Mouse (Mus musculus): Measurements from ENCODE around the gene Mblac2. TPM values are rescaled to one million over a fixed set of nuclear protein-coding genes. Genes with fewer than 3 reads are reported as not detected.

Gene Mblac2
- total RNA-seq, 2 experiments from 2014 or later, result 1.1 TPM

DNA sequence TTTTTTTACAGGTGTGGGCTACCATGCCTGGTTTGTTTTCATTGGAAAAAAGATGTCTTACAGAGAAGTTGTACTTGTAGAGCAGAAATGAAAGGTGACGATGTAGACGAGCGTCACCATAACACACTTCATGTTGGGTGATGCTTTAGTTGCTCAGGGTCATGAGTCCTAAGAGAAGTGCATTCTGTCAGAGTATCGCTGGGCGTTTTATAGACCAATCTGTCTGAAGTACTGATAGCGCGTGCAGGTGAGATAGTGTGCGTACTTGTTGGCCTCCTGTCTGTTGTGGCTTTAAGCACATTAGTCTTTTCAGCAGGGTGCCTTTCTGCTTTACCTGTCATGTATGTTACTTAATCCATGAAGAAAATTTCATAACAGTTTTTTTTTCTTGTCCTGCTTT, 79.0 kb downstream of the Mblac2 start:
- intact Hi-C loops (cut with DNase I; ENCODE audit: low total_unique reads), result no loop called here
- DNase-seq, result no peak

DNA sequence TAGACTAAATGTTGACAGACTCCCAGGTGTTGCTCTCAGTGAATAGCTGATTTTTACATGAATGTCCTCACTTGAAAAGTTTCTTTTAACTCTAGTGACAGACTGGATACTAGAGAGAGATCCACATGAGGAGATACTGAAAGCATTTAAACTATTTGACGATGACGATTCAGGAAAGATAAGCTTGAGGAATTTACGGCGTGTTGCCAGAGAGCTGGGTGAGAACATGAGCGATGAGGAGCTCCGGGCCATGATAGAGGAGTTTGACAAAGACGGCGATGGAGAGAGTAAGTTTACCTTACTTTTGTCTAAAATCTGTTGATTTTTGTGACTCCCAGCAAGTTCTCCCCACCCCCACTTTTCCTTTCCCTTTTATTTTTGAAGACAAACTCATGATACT, 80.7 kb downstream of the Mblac2 start:
- no peak for DNase-seq
- intact Hi-C loops (cut with DNase I; ENCODE audit: low total_unique reads), result no loop called here

DNA sequence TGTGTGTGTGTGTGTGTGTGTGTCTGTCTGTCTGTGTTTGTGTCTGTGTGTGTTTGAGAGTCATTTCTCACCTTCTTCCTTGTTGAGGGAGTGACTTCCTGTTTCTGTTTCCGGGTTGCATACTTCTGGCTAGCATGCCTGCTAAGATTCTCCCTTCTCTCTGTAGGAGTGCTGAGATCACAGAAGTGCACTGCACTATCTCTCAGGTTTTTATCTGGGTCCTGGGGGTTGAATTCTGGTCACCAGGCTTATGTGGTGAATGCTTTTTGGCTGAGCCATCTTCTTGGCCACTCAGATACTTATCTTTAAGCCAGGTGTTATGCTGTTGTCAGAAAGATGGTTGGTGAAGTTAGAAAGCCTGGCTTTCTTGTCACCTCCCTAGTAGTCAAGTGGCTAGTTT, 82.7 kb downstream of the Mblac2 start:
- no peak for DNase-seq
- intact Hi-C loops (cut with DNase I; ENCODE audit: low total_unique reads), result no loop called here

DNA sequence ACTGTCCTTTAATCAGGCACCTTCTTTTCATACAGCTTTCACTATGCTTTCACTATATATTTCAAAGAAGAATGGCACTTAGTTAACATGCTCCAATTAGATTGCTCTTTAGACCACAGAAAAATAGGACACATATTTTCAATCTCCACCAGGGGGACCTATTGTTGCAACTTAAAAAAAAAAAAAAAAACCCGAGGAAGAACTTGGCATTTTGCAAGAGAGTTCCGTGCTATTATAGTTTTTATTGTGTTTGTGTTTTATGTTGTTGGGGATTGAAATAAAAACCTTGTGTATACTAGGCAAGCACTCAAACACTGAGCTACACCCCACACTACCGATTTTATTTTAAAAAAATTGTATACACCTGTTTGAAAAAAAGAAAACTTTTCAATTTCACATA, 90.0 kb downstream of the Mblac2 start:
- DNase-seq, result no peak

More for the DNA sequence above, 90.0 kb downstream of the Mblac2 start:
- intact Hi-C loops (cut with DNase I; ENCODE audit: low total_unique reads), result no loop called here

Other genes with a start within 250 kb of the Mblac2 start
- under 1 TPM in 1 of 2 experiments, not detected in 1; 0.10 TPM for gene Adgrv1, start 78.2 kb upstream of the Mblac2 start, total RNA-seq (2021)
- gene Lysmd3, start 53.7 kb upstream of the Mblac2 start, total RNA-seq (2021), result 1 to 10 TPM; 6.2 to 7.9 TPM
- gene Polr3g, start 328 bp upstream of the Mblac2 start, total RNA-seq (2021), result 1 to 10 TPM in 1 of 2 experiments, under 1 TPM in 1; 0.69 to 1.3 TPM
- gene Cetn3, start 71.7 kb downstream of the Mblac2 start, total RNA-seq (2021), result 10 to 100 TPM; 44.6 to 45.8 TPM

Data from gastrocnemius, postnatal 14 days (tissue).